Mouse (Mus musculus) gastrocnemius, adult 2 months (tissue): ENCODE data around the gene Thsd4. TPM values are rescaled to one million over a fixed set of nuclear protein-coding genes. Genes with fewer than 3 reads are reported as not detected.

Experiments used
- DNase-seq: peaks from one replicate; pipeline ENCODE4 v3.0.0; 2022
- H3K27ac ChIP-seq: fragments of 200-600 bp; 2 replicates; pipeline ENCODE4 v1.8.1; 2022; ENCODE audit warnings: mild to moderate bottlenecking
- H3K4me3 ChIP-seq: fragments of 200-600 bp; 2 replicates; pipeline ENCODE4 v1.8.1; 2022; ENCODE audit warnings: mild to moderate bottlenecking, moderate library complexity
- CTCF ChIP-seq: fragments of 200-600 bp; IDR thresholded peaks from 2 replicates; pipeline ENCODE4 v1.8.1; 2022; ENCODE audit warnings: antibody characterized with exemption, mild to moderate bottlenecking, moderate library complexity
- intact Hi-C: fragments of 180-260 bp; cut with DNase I; formaldehyde crosslinking; loops from one replicate; pipeline ENCODE4 v1.15.1; 2025
- total RNA-seq, 2 experiments: library from RNA; stranded (reverse); gene quantifications; 2 replicates each; pipeline ENCODE4 v1.2.3; 2021

Gene Thsd4
- total RNA-seq, 2 experiments from 2014 or later, result 0.48 to 1.2 TPM

DNA sequence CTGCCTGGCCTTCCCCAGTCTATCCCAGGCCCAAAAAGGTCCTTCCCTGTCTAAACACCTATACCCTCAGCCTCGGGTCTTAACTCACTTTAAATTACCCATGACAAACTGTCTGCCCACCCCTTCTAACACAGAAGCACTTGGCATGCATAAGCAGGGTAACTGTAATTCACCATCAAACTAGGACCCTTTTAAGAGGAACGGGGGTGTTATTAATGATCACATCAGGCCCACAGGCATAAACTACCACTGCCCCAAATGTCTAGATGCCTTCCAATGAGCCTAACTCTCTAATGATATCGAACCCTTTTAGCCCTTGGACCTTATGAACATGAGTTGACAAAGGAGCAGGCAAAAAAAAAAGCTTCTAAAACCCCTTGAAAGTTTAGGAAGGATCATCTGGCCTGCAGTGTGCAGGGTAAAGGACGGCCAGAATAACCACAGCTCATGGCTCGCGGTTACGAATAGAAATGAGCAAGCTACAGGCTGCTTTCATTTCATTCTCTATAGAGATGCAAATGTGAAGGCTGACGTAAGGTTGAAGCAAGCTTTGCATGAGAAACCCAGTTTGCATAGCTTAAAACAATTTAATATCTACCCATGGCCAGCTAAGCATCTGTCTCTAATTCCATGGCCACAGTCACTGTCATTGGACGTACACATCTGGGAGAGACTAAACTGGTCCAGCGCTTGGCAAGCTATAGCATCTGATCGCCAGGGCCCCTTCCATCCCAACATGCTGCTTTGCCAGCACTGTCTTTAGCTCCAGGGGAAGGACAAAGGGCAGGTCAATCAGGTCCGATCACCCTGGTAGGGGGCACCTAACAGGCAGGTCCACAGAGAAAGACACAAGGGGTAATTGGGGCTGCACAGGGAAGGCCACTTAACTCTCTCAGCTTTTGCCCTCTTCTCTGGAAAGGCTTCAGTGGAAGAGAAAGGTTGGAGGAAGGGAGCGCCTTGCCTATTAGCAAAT is 61.5 kb downstream of the Thsd4 start:
- intact Hi-C loops, result no loop called here
- Histone ChIP-seq H3K4me3 (no peak overlapping the region), H3K27ac (no peak overlapping the region)
- TF ChIP-seq CTCF, result no peak
- DNase-seq, result no peak

DNA sequence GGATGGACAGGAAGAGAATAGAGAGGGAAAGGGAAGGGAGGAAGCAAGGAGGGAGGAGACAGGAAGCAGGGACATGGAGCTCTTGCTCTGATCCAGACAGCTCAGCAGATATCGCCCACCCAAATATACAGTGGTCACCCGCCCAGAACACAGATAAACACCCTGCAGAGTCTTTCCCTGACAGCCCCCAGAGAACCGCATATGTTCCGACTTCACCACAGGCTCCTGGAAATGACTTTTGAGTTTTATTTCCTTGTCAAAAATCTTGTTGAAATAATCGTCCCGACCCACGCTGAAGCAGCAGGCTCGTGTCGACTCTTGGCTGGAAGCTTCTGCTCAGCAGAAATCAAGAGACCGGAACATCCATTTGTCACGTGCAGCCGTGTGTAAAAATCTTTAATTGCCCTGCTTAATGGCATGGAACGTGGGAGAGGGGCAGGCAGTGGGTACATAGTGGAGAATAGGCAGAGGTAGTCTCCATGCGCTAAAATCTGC is 63.3 kb downstream of the Thsd4 start:
- no peak for TF ChIP-seq CTCF
- peak overlapping the region; percentile 50 for H3K4me3 ChIP-seq
- no peak overlapping the region for H3K27ac ChIP-seq
- intact Hi-C loops, result no loop called here
- no peak for DNase-seq

DNA sequence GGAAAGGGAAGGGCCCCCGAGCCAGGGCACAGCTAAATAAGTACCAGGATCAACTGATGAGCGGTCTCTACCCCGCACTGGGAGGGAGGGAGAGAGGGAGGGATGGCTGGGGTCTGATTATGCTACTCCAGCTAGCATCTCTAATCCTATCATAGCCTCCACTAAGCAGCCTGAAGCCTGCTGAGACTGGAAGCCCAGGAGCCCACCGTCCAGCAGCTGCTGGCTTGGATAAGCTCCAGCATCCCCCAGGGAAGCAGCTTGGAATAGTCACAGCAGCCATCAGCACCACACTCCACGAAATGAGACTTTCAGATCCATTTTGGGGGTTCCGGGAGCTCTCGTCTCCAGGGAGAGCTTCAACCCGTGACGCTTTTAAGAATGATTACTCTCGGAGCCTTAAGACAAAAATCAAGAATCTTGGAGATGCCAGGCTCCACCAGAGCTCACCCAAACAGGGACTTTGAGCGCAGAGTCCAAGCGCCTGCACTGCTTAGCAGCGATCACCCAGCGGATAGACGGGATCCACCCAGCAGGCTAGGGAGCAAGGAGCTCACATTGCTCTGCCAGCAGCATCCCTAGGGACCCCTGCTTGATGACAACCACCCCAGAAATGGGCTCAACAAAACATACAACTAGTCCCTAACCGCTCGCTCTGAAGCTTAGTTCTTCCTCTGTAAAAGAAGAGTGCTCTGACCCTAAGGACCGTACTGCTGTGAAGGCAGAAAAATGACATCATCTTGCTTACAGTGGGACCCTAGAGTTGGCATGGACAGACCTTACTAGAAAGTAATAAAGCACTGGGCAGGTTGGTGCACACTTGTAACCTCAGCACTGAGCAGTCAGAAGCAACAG is 64.3 kb downstream of the Thsd4 start:
- intact Hi-C loops, result no loop called here
- peak overlapping the region; percentile 24; the same call in 1 of the 2 replicates for H3K27ac ChIP-seq
- peak; percentile 54 for DNase-seq
- no peak for TF ChIP-seq CTCF
- peak overlapping the region; percentile 50 for H3K4me3 ChIP-seq

DNA sequence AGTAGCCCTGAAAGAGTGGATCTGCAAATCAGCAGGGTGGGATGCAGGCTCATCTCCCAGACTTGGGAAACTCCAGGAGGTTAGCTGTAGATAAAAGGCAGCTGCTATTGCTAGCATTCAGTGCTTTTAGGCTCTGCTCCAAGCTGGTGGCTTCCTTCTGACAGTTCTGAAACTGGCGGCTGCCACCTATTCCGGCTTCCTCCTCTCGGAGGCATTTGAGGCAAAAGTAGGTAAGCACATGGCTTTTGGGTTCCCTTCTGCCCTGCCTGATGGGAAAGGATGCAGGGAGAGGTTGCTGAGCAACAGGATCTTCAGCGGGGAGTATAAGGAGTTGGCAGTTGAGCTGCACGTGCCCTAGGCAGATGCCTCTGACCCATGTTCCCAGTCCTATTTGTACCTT is 65.2 kb downstream of the Thsd4 start:
- intact Hi-C loops, result no loop called here
- TF ChIP-seq CTCF, result no peak

DNA sequence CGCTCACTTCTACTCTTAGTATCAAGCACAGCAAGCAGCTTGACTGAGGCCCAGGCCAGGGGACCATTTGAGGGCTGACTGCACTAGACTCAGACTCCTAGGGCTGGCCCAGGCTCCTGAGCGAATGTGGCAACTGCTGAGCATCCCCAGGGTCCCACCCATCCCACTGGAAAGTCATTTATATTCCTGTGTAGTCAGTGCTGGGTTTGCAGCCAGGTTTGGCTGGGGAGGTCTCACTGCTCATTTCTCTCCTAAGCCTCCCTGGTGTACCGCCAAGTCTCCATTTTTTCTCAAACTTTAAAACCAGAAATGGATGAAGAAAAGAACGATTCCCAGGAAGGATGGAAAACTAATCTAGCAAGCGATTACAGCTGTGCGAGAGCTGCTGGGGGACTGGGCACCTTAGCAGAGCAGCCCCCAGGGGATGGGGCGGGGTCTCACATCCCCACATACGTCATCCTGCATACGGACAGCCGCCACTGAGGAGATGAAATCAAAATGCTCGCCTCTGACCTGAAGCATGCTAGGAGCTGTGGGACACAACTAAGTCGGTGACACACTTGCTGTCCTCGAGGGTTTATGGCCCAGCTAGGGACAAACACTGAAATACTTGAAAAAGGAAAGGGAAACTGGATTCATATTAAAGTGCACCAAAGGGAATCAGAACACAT is 67.3 kb downstream of the Thsd4 start:
- intact Hi-C loops, result no loop called here
- H3K27ac ChIP-seq, result no peak overlapping the region
- peak; percentile 61 for DNase-seq
- H3K4me3 ChIP-seq, result no peak overlapping the region
- no peak for TF ChIP-seq CTCF

More for the DNA sequence above, 65.2 kb downstream of the Thsd4 start:
- no peak overlapping the region for H3K27ac ChIP-seq
- DNase-seq, result no peak
- H3K4me3 ChIP-seq, result no peak overlapping the region

DNA sequence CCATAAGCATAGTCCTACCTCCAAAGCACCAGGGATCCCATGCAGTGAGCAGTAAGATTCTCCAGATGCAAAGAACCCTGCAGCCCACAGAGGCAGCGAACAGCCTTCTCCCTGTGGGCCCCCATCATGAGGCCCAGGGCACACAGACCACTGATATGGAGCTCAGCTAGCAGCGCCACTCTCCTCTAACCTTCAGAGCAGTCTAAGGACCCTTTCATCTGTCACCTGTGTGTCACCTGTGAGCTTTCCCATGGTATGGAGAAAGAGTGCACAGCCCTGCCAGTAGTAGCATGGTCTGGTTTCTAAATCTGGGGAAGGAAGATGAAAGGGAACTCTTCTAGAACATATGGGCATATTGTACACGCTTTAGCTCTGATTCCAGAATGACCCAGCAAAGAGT is 72.3 kb downstream of the Thsd4 start:
- no peak for TF ChIP-seq CTCF
- no peak overlapping the region for H3K27ac ChIP-seq
- no peak for DNase-seq
- intact Hi-C loops, result no loop called here
- no peak overlapping the region for H3K4me3 ChIP-seq

DNA sequence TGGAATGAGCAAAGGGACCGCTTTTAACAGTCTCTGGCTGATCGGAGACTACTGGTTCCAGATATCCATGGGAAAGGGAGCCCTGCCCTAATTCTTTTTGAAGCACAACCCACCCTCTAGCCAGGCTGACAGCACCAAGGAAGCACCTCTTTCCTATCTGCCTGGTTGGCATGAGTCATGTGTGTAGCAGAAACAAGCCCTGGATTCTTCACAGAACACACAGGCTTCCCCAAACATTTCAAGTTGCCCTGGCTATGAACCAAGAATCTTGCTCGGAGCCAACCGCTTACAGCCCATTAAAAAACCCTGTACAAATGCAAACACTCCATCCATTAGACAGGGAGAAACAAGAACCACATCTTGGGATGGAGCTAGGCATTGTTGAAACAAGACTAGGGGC is 76.0 kb downstream of the Thsd4 start:
- no peak overlapping the region for H3K27ac ChIP-seq
- TF ChIP-seq CTCF, result no peak
- H3K4me3 ChIP-seq, result no peak overlapping the region
- DNase-seq, result no peak
- intact Hi-C loops, result no loop called here

DNA sequence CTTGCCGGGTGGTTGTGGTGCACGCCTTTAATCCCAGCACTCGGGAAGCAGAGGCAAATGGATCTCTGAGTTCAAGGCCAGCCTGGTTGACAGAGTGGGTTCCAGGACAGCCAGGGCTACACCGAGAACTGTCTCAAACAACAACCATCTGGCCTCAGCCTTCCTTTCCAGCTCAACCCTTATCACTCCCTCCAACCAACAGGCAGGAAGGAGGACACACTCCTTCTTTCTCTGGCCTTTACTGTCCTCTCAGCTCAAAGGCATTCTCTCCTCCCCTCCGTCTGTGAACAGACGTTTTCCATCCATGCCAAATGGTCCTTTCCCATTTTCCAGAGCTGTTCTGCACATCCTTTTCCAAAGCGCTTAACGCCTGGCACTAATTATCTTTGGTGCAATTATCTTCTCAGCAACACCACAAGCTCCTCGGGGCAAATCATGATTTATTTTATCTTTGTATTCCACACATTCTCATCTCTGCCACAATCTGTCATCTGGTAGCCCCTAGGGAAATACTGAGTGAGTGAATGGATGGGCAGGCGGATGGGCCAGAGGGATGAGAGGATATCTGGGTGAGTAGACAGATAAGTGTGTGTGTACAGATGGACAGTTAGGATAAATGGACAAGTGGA is 80.5 kb downstream of the Thsd4 start:
- DNase-seq, result no peak
- no peak overlapping the region for H3K27ac ChIP-seq
- H3K4me3 ChIP-seq, result no peak overlapping the region
- intact Hi-C loops, result no loop called here
- no peak for TF ChIP-seq CTCF

DNA sequence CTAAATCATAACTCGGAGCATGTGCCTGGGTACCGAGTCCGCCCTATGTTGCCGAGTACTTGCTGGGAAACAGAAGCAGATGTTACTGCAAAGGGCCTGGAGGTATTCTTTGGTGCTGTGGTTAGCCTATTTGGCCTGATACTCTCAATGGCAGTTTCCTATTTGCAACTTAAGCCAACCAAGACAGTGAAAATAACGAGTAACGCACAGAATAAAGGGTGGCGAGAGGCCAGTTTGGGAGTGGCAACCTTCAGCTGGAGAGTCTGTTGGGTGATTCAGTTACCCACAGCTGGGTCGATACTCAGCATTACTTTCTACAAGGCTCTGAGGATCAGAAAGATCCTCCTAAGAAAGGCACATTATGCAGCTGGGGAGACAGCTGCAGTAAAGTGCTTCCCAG is 81.3 kb downstream of the Thsd4 start:
- Histone ChIP-seq H3K4me3 (no peak overlapping the region), H3K27ac (no peak overlapping the region)
- no peak for TF ChIP-seq CTCF
- intact Hi-C loops, result no loop called here
- DNase-seq, result no peak

DNA sequence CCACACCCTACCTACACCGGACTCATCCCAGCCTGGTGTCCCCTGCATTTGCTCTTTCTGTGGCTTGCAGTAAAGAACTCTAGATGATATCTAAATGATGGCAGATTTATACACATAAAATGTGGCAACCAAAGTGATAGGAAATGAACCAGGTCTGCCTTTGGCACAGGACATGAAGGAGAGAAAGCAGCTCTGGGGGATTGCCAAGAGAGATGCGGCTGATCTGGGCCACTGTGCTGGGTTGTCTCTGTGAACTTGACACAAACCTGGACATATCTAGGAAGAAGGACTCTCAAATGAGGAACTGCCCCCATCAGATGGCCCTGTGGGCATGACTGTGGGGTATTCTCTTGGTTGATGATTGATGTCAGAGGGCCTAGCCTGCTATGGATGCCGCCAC is 85.6 kb downstream of the Thsd4 start:
- DNase-seq, result no peak
- no peak overlapping the region for H3K4me3 ChIP-seq
- no peak for TF ChIP-seq CTCF
- H3K27ac ChIP-seq, result no peak overlapping the region
- intact Hi-C loops, result no loop called here

DNA sequence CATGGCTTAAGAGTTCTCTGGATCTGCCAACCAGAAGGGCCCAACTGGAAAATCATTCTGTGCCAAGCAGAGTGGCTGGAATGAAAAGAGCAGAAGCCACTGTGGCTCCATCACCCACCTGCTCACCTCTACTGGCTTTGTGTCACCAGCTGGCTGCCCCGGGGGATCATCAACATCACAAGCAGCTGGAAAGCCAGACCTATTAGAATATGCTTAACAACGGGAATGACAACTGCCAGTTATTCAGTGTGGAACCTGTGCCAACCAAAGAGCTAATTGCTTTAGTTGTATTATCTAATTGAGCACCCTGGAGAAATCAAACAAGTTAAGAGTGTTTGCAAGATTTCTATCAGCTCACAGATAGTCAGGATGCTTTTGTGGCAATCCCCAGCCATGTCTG is 87.8 kb downstream of the Thsd4 start:
- Histone ChIP-seq H3K4me3 (no peak overlapping the region), H3K27ac (no peak overlapping the region)
- intact Hi-C loops, result no loop called here
- no peak for TF ChIP-seq CTCF
- no peak for DNase-seq

DNA sequence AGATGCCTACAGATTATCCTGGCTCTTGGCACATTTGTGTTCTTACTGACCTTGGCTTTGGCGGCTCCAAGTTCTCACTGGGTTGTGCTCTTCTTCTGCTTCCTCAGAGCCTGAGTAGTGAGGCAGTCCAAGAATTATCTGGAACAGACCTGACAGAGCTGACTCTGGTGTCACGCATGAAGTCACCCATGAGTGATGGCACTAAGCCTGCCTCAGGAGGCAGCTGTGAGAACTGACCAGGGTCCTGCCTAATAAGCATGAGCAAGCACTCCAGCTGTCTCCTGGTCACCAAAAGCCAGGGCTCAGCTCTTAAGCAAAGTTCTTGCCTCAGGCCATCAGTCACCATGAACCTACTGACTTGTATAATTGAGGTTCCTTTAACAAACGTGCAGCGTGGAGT is 89.9 kb downstream of the Thsd4 start:
- no peak for DNase-seq
- TF ChIP-seq CTCF, result no peak
- intact Hi-C loops, result no loop called here
- Histone ChIP-seq H3K4me3 (no peak overlapping the region), H3K27ac (no peak overlapping the region)
